Mouse (Mus musculus) spleen, postnatal 4 days (tissue): ENCODE measurements around the gene 5330417C22Rik.

ENCODE experiments used
- DNase-seq, 2 experiments: peaks; one replicate each; pipeline ENCODE4 v3.0.0; 2022; ENCODE audit warnings: low spot score in 2 of 2

Gene 5330417C22Rik

GRCm38 (mm10) chr3:108466425-108466824 lies 69.9 kb downstream of the 5330417C22Rik start:
- peak; percentile 63 to 88 for DNase-seq

- DNase-seq: peak in 1 of 2 experiments; percentile 20
Measured at GRCm38 (mm10) chr3:108458866-108459265, 77.5 kb downstream of the 5330417C22Rik start.

GRCm38 (mm10) chr3:108458380-108458779 lies 78.0 kb downstream of the 5330417C22Rik start:
- no peak for DNase-seq

GRCm38 (mm10) chr3:108454172-108454571 lies 82.2 kb downstream of the 5330417C22Rik start:
- no peak for DNase-seq

GRCm38 (mm10) chr3:108451969-108452368 lies 84.4 kb downstream of the 5330417C22Rik start:
- no peak for DNase-seq

GRCm38 (mm10) chr3:108445366-108445705 lies 91.0 kb downstream of the 5330417C22Rik start:
- DNase-seq: no peak

- DNase-seq: peak; percentile 93 to 97
Measured at GRCm38 (mm10) chr3:108444698-108445365, 91.5 kb downstream of the 5330417C22Rik start, which contains the start of gene Sars. Sars (minus strand) TSS chr3:108445209.

- peak; percentile 46 to 69 for DNase-seq
Measured at GRCm38 (mm10) chr3:108444029-108444428, 92.3 kb downstream of the 5330417C22Rik start.

GRCm38 (mm10) chr3:108436380-108436714 lies 100.0 kb downstream of the 5330417C22Rik start:
- no peak for DNase-seq

GRCm38 (mm10) chr3:108435701-108436379 lies 100.5 kb downstream of the 5330417C22Rik start:
- DNase-seq: no peak

- no peak for DNase-seq
Measured at GRCm38 (mm10) chr3:108433881-108434495, 102.3 kb downstream of the 5330417C22Rik start.

GRCm38 (mm10) chr3:108433188-108433880 lies 103.0 kb downstream of the 5330417C22Rik start:
- no peak for DNase-seq

GRCm38 (mm10) chr3:108432542-108433187 lies 103.7 kb downstream of the 5330417C22Rik start:
- no peak for DNase-seq

GRCm38 (mm10) chr3:108425624-108426018 lies 110.7 kb downstream of the 5330417C22Rik start:
- DNase-seq: no peak

- DNase-seq: no peak
Measured at GRCm38 (mm10) chr3:108424944-108425623, 111.3 kb downstream of the 5330417C22Rik start.

GRCm38 (mm10) chr3:108423844-108424801 lies 112.2 kb downstream of the 5330417C22Rik start:
- DNase-seq: no peak

- DNase-seq: no peak
Measured at GRCm38 (mm10) chr3:108423006-108423405, 113.3 kb downstream of the 5330417C22Rik start.

- peak; percentile 70 to 86 for DNase-seq
Measured at GRCm38 (mm10) chr3:108415831-108416223, 120.5 kb downstream of the 5330417C22Rik start.

GRCm38 (mm10) chr3:108414857-108415830 lies 121.2 kb downstream of the 5330417C22Rik start, which contains the start of gene Celsr2:
Celsr2 (minus strand) TSS chr3:108415552.
- DNase-seq: peak in 1 of 2 experiments; percentile 69
